Mouse (Mus musculus): ENCODE results near the gene Smyd4.
A peak's percentile ranks its signal among the peaks of the same experiment; 100 is the strongest.

Smyd4 gene

GRCm38 (mm10) chr11:75348199-75348889 lies at the start of gene Smyd4, which contains the start of gene Rpa1:
Gene Smyd4, plus strand, starts transcription at chr11:75348433.
Gene Rpa1, minus strand, starts transcription at chr11:75348324.
- DNase-seq (ENCODE audit: extremely low spot score) = peak; percentile 96

DNA sequence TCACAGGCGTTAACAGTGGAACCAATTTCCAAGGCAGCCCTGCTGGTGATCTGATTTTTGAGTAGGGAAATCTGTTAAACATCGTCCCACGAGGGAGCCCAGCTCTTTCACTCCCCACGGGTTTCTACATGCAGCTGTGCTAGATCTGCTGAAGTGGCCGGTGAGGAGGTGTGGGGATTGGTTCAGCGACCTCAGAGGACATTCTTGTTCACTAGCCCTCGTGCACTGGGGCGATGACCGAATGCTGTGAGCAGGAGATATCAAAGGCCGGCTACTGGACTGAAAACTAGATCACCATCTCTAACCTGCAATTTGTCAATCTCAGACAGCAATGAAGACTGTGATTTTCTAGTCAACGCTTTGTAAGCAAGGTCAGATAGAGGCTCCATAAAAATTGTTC lies 49.7 kb upstream of the Smyd4 start:
- DNase-seq (ENCODE audit: extremely low spot score) = no peak

DNA sequence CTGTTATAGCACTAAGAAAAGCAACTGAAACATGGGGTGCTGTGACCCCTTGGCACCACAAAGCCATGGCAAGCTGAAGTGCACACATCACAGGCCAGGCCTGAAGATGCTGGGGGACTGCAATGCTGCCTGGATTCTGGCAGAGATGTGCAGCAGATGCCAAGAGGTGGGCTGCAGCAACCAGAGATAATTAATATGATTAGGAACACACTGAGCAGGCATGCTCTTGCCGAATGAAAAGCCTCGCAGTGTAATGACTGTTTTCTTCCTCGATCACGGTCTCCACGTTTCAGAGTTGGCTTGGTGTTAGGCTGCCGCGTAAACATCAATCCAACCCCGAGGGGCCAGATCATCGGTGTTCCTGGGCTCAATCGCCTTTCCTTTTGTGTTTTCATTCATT lies 48.4 kb upstream of the Smyd4 start:
- DNase-seq (ENCODE audit: extremely low spot score) = no peak

DNA sequence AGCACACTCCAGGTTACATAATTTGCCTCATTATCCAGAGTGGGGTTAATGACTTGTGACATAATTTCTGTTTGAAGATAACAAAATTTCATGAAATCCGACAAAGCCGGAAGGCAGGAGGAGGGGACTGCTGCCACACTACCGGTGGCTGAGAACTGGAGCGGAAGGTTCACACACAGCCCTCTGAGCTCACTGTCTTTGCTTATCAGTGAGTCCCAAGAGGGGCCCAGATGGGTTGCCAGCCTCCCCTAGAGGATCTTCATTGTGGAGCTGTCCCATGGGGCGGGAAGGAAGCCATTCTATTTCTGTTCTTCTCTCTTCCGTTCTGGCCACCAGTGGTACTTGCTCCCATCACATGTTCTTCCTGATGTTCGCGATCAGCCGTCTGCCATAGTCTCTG lies 47.3 kb upstream of the Smyd4 start:
- no peak for DNase-seq (ENCODE audit: extremely low spot score)

GRCm38 (mm10) chr11:75304797-75305196 lies 43.4 kb upstream of the Smyd4 start:
- DNase-seq (ENCODE audit: extremely low spot score) = no peak

- no peak for DNase-seq (ENCODE audit: extremely low spot score)
These were observed 39.6 kb upstream of the Smyd4 start for GRCm38 (mm10) chr11:75308650-75309049.

DNA sequence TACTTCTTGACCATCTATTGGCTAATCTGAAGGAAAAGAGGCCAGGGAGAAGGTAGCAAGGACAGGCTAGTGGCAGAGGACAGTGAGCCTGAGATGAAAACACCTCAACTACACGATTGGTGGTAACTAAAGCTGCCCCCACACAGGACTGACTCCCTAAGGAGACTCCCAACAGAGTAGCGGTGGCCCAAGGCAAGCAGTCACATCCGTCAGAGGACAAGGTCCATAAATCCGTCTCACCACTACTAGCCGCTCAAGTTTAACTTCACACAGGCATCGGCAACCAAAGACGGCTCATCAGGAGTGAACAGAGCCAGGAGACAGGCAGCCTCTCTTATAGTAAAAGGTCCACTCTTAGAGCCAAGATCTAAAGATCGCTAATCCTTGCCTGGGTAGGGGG lies 37.4 kb upstream of the Smyd4 start:
- DNase-seq (ENCODE audit: extremely low spot score) = no peak

GRCm38 (mm10) chr11:75311751-75312150 lies 36.5 kb upstream of the Smyd4 start:
- no peak for DNase-seq (ENCODE audit: extremely low spot score)

DNA sequence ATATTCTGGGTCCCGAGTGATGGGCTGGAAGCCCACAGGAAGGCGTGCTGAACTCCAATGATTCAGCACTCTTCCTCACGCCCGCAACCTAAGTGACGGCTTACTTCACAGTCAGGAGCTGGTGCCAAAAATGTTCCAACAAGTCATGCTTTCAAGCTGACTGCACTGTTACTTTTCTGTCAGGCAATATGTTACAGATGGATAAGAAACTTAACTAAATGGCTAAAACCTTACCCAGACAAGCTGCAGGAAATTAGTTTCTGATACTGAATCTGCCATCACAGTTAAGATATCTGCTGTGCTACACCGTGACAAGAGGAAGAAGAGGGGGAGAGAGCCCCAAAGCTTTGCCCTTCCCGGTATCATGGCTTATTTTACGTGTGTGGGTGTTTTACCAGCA lies 34.4 kb upstream of the Smyd4 start:
- no peak for DNase-seq (ENCODE audit: extremely low spot score)

GRCm38 (mm10) chr11:75318351-75319221 lies 29.6 kb upstream of the Smyd4 start:
- no peak for DNase-seq (ENCODE audit: extremely low spot score)

DNA sequence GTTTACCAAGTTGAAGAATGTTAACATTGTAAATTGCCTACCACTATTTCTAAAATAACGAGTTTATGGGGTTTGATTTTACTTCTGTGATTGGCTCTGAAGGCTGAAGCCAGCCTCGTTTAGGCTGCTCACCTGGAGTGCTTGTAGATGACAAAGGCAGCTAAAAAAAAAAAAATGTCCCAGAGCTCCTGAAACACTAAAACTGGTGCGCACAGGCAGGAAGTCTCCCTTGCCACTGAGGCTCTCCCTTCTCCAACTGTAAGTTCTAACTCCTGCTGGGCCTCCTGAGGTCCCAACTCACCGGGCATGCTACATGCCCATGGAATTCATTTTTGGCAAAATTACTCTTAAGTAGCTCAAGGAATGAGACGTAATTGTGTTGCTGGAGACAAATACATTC lies 29.0 kb upstream of the Smyd4 start:
- no peak for DNase-seq (ENCODE audit: extremely low spot score)

- no peak for DNase-seq (ENCODE audit: extremely low spot score)
These were observed 24.9 kb upstream of the Smyd4 start for GRCm38 (mm10) chr11:75323326-75323737.

GRCm38 (mm10) chr11:75324433-75324832 lies 23.8 kb upstream of the Smyd4 start:
- DNase-seq (ENCODE audit: extremely low spot score) = no peak

GRCm38 (mm10) chr11:75325116-75325968 lies 22.9 kb upstream of the Smyd4 start:
- DNase-seq (ENCODE audit: extremely low spot score) = no peak

DNA sequence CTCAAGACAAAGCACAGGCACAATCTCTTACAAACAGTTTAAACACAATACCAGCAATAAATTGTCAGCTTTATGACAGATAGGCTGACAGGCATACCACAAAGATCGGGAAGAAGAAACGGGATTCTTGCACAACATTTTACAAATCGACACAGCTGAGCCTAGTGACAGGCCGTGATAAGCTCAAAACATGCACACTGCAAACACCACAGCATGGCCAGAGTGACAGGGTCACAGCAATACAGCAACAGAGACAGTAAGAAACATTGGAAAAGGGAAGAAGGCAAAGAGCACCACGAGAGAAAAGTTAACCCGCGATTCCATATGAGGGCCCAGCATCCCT lies 22.3 kb upstream of the Smyd4 start:
- no peak for DNase-seq (ENCODE audit: extremely low spot score)

DNA sequence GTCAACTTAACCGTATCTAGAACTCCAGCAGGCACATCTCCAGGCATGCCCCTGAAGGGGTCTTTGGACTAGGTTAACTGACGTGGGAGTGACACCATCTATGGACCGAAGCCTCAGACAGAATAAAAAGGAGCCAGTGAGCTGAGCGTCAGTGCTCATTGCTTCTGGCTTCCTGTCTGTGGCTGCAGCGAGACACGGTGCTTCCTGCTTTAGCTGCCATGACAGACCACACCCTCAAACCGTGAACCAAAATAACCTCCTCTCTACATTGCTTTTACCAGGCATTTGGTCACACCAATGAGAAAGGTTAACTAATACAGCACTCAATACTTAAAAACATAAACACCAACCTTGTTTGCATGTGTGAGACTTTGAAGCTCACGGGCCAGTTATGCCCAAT lies 11.6 kb upstream of the Smyd4 start:
- DNase-seq (ENCODE audit: extremely low spot score) = no peak

DNA sequence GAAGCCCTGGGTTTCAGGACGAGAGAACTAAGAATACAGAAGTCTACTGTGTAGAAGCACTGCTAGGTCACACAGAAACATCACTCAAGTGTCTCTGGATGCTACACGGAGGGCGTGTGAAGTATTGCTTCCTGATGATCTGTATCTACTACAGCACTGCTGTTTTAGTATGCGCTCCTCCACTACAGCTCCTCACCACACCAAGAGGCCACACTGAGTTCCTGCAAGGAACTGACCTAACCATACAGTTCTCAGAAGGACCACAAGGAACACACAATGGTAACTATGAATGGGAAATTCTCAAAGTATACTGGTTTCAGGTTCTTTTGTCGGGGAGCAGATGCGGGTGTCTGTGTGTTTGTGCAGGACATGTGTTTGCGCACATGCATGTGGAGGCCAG lies 11.0 kb upstream of the Smyd4 start:
- no peak for DNase-seq (ENCODE audit: extremely low spot score)

DNA sequence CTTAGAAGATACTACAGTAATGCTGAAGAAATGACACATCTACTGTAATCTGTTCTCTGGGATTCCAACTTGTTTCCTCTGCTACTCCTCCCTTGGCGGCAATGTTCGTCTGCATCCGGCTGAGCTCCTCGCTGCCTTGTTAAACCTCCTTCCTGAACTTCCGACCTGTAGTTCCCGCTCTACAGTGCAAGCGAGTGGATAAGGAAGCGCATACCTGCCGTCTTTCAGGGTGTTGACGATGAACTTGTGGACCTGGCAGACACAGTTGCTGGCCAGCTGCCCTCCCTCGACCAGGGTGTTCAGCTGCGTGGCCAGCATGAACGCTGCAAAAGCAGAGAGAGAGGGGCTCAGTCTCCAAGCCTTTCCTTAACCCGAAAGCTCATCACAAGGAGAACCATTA lies 8.2 kb upstream of the Smyd4 start:
- DNase-seq (ENCODE audit: extremely low spot score) = no peak

DNA sequence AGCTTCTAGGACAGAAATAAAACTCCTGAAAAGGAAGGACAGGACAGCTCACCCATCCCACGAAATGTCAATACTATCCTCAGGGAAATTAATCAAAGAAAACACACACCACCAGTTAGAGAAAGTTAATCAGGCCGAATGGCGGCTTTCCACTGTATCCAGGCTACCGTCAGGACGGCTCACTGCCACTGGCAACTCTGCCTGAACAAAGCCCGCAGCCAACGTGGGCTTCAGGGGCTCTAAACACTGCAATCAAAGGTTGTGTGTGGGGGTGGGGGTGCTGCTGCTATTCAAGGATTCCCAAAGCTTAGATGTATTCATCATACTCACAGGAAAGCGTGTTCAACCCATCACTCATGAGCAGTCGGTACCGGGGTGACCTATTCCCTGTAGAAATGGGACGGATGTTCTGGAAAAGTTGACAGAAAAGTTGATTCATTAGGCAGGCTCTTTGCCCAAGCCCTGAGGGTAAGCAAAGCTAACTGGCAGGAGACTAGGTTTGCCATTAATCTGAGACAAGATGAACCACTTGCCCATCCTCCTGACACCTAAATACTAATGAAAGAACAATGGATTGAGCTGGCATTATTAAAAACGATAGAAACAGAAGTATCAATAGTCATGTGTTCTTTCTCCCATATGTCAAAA lies 7.4 kb upstream of the Smyd4 start:
- DNase-seq (ENCODE audit: extremely low spot score) = no peak

- DNase-seq (ENCODE audit: extremely low spot score) = no peak
These were observed 5.1 kb upstream of the Smyd4 start for GRCm38 (mm10) chr11:75343096-75343495.

DNA sequence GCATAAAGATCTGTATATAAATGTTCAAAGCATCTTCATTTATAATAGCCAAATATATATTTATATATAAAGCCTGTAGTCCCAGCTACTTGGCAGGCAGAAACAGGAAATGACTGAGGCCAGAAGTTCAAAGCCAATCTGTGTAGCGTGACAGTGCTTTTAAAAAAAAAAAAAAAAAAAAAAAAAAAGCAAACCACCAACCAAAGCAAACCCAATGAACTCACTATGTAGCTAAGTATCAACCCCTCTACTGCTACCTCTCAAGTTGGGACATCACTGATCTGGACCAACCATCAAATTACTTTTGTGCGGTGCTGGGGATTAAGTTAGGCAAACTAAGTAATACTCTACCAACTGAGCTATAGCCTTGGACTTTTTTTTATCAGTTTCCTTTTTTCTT lies 4.1 kb upstream of the Smyd4 start:
- no peak for DNase-seq (ENCODE audit: extremely low spot score)

DNA sequence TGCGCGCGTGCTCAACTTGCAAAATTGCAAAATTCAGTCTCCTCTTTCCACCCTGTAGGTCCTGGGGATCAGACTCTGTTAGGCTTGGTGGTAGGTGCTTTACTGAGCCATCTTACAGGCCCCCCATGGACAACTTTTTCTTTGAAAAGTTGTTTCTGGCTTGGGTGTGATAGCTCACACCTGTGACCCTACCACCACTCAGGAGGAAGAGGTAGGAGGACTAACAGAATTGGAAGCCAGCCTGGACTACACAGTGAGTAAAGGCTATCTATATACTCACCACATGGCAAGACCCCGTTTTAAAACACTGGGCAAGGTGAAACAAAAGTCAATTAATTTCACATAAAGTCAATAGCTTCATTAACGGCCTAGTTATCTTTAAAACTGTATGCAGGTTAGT lies 3.5 kb upstream of the Smyd4 start:
- no peak for DNase-seq (ENCODE audit: extremely low spot score)
